Mouse (Mus musculus) embryonic facial prominence, embryonic 14.5 days (tissue): ENCODE data around the gene Slc4a8. TPM values are rescaled to one million over a fixed set of nuclear protein-coding genes. Genes with fewer than 3 reads are reported as not detected.

Experiments
- ATAC-seq: fragments of 200-750 bp; cut with Nextera tagmentation; 2 replicates; pipeline ENCODE4 v1.8.0; 2017; ENCODE audit warnings: low read depth, moderate number of reproducible peaks, moderate TSS enrichment
- DNase-seq: peaks from one replicate; pipeline ENCODE4 v3.0.0-alpha.2; 2015; ENCODE audit warnings: low spot score
- H3K27ac ChIP-seq: fragments of 300-500 bp; sonication (generic); replicated peaks from 2 replicates; pipeline ENCODE4 v1.5.1; 2014; ENCODE audit warnings: low read depth, mild to moderate bottlenecking, low read length, moderate library complexity
- H3K27me3 ChIP-seq: fragments of 300-500 bp; sonication (generic); replicated peaks from 2 replicates; pipeline ENCODE4 v1.6.1; 2014; ENCODE audit warnings: low read length; ENCODE audit not compliant: control insufficient read depth, insufficient read depth
- H3K36me3 ChIP-seq: fragments of 300-500 bp; sonication (generic); 2 replicates; pipeline ENCODE4 v1.6.1; 2014; ENCODE audit warnings: low read length, mixed read lengths; ENCODE audit not compliant: control insufficient read depth, insufficient read depth
- H3K4me1 ChIP-seq: fragments of 300-500 bp; sonication (generic); 2 replicates; pipeline ENCODE4 v1.6.1; 2014; ENCODE audit warnings: antibody characterized with exemption, low read length; ENCODE audit not compliant: control insufficient read depth, insufficient read depth
- H3K4me2 ChIP-seq: fragments of 300-500 bp; sonication (generic); 2 replicates; pipeline ENCODE4 v1.6.1; 2014; ENCODE audit warnings: low read depth, mild to moderate bottlenecking, low read length, moderate library complexity, mixed read lengths
- H3K4me3 ChIP-seq: fragments of 300-500 bp; sonication (generic); 2 replicates; pipeline ENCODE4 v1.5.1; 2014; ENCODE audit warnings: low read depth, mild to moderate bottlenecking, low read length
- H3K9ac ChIP-seq: fragments of 300-500 bp; sonication (generic); 2 replicates; pipeline ENCODE4 v1.6.1; 2014; ENCODE audit warnings: low read depth, mild to moderate bottlenecking, low read length, moderate library complexity, mixed read lengths
- H3K9me3 ChIP-seq: fragments of 300-500 bp; sonication (generic); 2 replicates; pipeline ENCODE4 v1.6.1; 2016; ENCODE audit warnings: low read length; ENCODE audit not compliant: control insufficient read depth
- WGBS: fragments of 180-500 bp; shearing (Covaris S2); extraction: QIAGEN DNeasy Blood & Tissue Kit; methylation state at CpG from one replicate; pipeline ENCODE4 v1.1.7; 2014; 5-methylcytosine and 5-hydroxymethylcytosine counted together
- polyA plus RNA-seq: library from polyadenylated mRNA; unstranded; fragments of >200 nt; fragmentation: Nextera tagmentation; extraction: Ambion mirVana; gene quantifications from 2 replicates; pipeline ENCODE4 v1.2.1, GENCODE M21; 2014

Slc4a8 gene
- polyA plus RNA-seq, 1 experiment from 2014 or later, result 3.1 TPM

DNA sequence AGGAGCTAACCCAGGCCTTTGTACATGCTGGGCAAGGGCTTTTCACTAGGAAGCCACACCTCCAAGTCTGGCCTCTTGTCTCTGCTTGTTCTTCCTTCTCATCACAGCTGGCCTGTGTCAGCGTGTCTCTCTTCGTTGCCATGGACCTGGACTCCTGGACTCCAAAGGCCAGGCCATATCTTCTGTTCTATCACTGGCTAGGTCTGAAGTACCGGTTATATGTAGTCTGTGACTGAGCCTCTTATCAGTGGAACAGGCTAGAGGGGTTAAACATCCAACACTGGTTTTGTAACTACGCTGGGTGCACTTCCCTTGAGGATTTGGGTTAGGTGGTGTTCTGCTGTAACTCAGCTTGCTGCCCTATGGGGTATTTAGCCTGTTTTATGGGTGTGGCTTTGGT lies 39.5 kb upstream of the Slc4a8 start:
- no peak for DNase-seq
- Histone ChIP-seq H3K9me3 (no peaks in the 10 kb centered on the region), H3K4me1 (no peaks in the 10 kb centered on the region), H3K4me3 (no peak overlapping the region), H3K9ac (no peak overlapping the region), H3K27me3 (peaks cover 5% of the 10 kb centered on the region; the same call in 1 of the 2 replicates), H3K27ac (no peak overlapping the region), H3K4me2 (no peak overlapping the region), H3K36me3 (no peaks in the 10 kb centered on the region)
- WGBS, result 73% methylated on average over 4 of the region's 4 CpGs
- ATAC-seq, result no peak

- peaks cover 10% of the 10 kb centered on the region for H3K27me3 ChIP-seq
- H3K27ac ChIP-seq, result no peak overlapping the region
- H3K4me2 ChIP-seq, result no peak overlapping the region
- H3K9ac ChIP-seq, result no peak overlapping the region
- ATAC-seq (no peak), DNase-seq (no peak)
- 70% methylated on average over 6 of the region's 6 CpGs for WGBS
- H3K36me3 ChIP-seq, result no peaks in the 10 kb centered on the region
- H3K4me1 ChIP-seq, result no peaks in the 10 kb centered on the region
- H3K9me3 ChIP-seq, result no peaks in the 10 kb centered on the region
- no peak overlapping the region for H3K4me3 ChIP-seq
These were observed 39.0 kb upstream of the Slc4a8 start for GRCm38 (mm10) chr15:100722564-100722963.

DNA sequence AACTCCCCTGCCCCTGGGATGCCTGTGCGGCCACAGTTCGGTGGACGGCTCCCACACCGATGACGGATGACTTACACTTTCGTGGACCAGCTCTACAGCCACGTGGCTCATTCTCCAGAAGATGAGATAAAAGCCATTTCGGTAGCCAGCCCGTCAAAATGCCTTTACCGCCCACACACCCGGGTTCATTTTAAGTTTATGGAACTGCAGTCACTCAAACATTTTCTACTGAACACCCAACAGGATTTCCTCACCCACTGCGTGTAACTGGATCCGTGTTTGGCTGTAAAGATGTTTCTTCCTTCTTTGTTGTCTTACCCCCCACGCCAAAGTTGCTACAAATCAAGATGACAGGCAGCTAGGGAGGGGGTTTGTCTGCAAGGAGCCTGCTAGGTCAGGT lies 38.0 kb upstream of the Slc4a8 start:
- ATAC-seq, result no peak
- H3K4me2 ChIP-seq, result no peak overlapping the region
- no peak for DNase-seq
- H3K4me1 ChIP-seq, result no peaks in the 10 kb centered on the region
- no peak overlapping the region for H3K4me3 ChIP-seq
- H3K36me3 ChIP-seq, result no peaks in the 10 kb centered on the region
- 72% methylated on average over 14 of the region's 14 CpGs for WGBS
- no peak overlapping the region for H3K27ac ChIP-seq
- H3K9ac ChIP-seq, result no peak overlapping the region
- peaks cover 19% of the 10 kb centered on the region for H3K27me3 ChIP-seq
- H3K9me3 ChIP-seq, result no peaks in the 10 kb centered on the region

DNA sequence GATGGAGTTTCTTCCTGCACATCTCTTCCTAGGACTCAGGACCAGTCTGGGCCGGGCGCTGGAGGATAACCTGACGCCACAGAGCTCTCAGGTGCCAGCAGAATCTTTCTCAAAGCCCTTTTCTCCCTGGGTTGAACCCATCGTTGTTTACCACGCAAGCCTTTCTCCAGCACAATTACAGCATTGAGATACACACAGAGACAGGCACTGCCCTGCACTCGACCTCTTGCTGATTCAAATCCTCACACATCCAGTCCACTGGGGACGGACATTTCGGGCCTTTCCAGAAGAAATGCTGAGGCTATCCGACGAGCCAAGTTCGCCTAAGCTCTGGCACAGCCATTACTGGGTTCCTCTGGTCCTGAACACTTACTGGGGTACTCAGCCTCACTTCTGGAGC lies 34.8 kb upstream of the Slc4a8 start:
- Histone ChIP-seq H3K4me1 (peaks cover 3% of the 10 kb centered on the region; the same call in 1 of the 2 replicates), H3K9me3 (no peaks in the 10 kb centered on the region), H3K4me2 (no peak overlapping the region), H3K27ac (no peak overlapping the region), H3K4me3 (no peak overlapping the region), H3K9ac (no peak overlapping the region), H3K27me3 (peaks cover 49% of the 10 kb centered on the region), H3K36me3 (no peaks in the 10 kb centered on the region)
- 77% methylated on average over 11 of the region's 11 CpGs for WGBS
- DNase-seq (no peak), ATAC-seq (no peak)

- Histone ChIP-seq H3K4me2 (no peak overlapping the region), H3K27me3 (peaks cover 53% of the 10 kb centered on the region), H3K9ac (no peak overlapping the region), H3K27ac (no peak overlapping the region), H3K9me3 (no peaks in the 10 kb centered on the region), H3K4me1 (peaks cover 3% of the 10 kb centered on the region; the same call in 1 of the 2 replicates), H3K36me3 (no peaks in the 10 kb centered on the region), H3K4me3 (no peak overlapping the region)
- DNase-seq, result no peak
- ATAC-seq, result no peak
- 83% methylated on average over 11 of the region's 11 CpGs for WGBS
These were observed 33.7 kb upstream of the Slc4a8 start for GRCm38 (mm10) chr15:100727834-100728233.

DNA sequence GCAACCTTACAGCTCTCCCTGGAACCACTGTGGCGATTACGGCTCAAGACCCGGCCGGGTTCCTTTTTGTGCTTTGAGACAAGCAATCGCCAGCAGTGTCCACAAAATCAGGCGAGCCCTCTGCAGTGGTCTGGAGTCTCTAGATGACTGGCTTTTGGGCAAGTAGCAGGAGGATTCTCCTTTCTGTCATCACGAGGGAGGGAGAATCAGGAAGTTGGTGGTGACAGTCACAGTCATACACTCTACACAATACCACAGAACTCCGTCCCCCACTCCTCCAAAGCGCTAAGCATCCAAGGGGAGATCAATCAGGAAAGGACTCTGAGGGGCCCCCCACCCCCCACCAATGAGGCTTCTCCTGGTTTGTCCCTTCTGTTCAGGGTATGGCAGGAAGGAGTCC lies 33.0 kb upstream of the Slc4a8 start:
- ATAC-seq (no peak), DNase-seq (no peak)
- Histone ChIP-seq H3K27me3 (peaks cover 53% of the 10 kb centered on the region), H3K36me3 (no peaks in the 10 kb centered on the region), H3K4me2 (peak overlapping the region; percentile 64), H3K27ac (no peak overlapping the region), H3K4me3 (peak overlapping the region; percentile 40), H3K9ac (peak overlapping the region; percentile 26; the same call in 1 of the 2 replicates), H3K4me1 (peaks cover 3% of the 10 kb centered on the region; the same call in 1 of the 2 replicates), H3K9me3 (no peaks in the 10 kb centered on the region)
- WGBS, result 27% methylated on average over 9 of the region's 9 CpGs

GRCm38 (mm10) chr15:100729281-100729985 lies 32.1 kb upstream of the Slc4a8 start, which contains the start of gene Galnt6:
Galnt6 (minus strand) TSS chr15:100729376.
- ATAC-seq (no peak; the same call in 1 of the 2 replicates), DNase-seq (no peak)
- no peaks in the 10 kb centered on the region for H3K9me3 ChIP-seq
- peak within 1 kb of the TSS; percentile 26 for H3K9ac ChIP-seq
- H3K4me3 ChIP-seq, result peak within 1 kb of the TSS; percentile 40
- H3K4me2 ChIP-seq, result peak within 1 kb of the TSS; percentile 64
- H3K4me1 ChIP-seq, result peaks cover 3% of the 10 kb centered on the region; the same call in 1 of the 2 replicates
- peaks cover 53% of the 10 kb centered on the region for H3K27me3 ChIP-seq
- H3K36me3 ChIP-seq, result no peaks in the 10 kb centered on the region
- no peak within 1 kb of the TSS for H3K27ac ChIP-seq
- 16% methylated on average over 11 of the region's 57 CpGs for whole genome bisulfite sequencing

DNA sequence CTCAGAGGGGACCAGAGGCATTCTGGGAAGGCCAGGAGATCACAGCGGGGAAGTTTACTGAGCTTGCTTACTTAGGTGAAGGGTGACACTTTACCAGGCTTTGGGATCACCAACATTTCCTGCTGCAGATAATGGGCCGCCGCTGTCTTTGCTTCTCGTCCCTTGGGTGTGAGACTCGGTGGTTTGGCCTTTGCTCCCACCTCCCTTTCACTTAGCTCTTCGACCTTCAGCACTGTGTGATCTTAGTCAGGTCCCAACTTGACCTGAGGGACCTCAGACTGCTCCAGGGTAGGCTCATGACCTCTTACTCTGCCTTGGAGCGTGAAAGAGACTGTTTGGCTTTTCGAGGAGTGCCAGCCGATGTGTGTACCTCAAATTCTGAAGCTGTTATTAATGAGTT lies 30.5 kb upstream of the Slc4a8 start:
- Histone ChIP-seq H3K9me3 (no peaks in the 10 kb centered on the region), H3K36me3 (no peaks in the 10 kb centered on the region), H3K9ac (no peak overlapping the region), H3K4me2 (no peak overlapping the region), H3K27ac (no peak overlapping the region), H3K4me1 (peaks cover 3% of the 10 kb centered on the region; the same call in 1 of the 2 replicates), H3K4me3 (no peak overlapping the region), H3K27me3 (peaks cover 53% of the 10 kb centered on the region)
- WGBS, result 46% methylated on average over 8 of the region's 9 CpGs
- DNase-seq, result no peak
- no peak for ATAC-seq

- H3K27me3 ChIP-seq, result peaks cover 43% of the 10 kb centered on the region
- peak; percentile 41; the same call in 1 of the 2 replicates for ATAC-seq
- DNase-seq, result peak; percentile 55
These were observed 29.0 kb upstream of the Slc4a8 start for GRCm38 (mm10) chr15:100732580-100732979.

More at GRCm38 (mm10) chr15:100732580-100732979, 29.0 kb upstream of the Slc4a8 start:
- peaks cover 3% of the 10 kb centered on the region; the same call in 1 of the 2 replicates for H3K4me1 ChIP-seq
- 21% methylated on average over 5 of the region's 5 CpGs for WGBS
- no peaks in the 10 kb centered on the region for H3K36me3 ChIP-seq
- no peak overlapping the region for H3K4me3 ChIP-seq
- no peaks in the 10 kb centered on the region for H3K9me3 ChIP-seq
- H3K27ac ChIP-seq, result no peak overlapping the region
- no peak overlapping the region for H3K9ac ChIP-seq
- H3K4me2 ChIP-seq, result no peak overlapping the region
